Mouse (Mus musculus): Measurements from ENCODE around the gene Cables2. TPM values are rescaled to one million over a fixed set of nuclear protein-coding genes. Genes with fewer than 3 reads are reported as not detected.

Cables2 gene
- polyA plus RNA-seq, 1 experiment from 2014 or later: 14.7 TPM

GRCm38 (mm10) chr2:180248947-180249660 lies 24.2 kb downstream of the Cables2 start:
- no peaks in the 10 kb centered on the region for H3K36me3 ChIP-seq
- no peak overlapping the region for H3K9ac ChIP-seq
- no peaks in the 10 kb centered on the region for H3K4me1 ChIP-seq
- 67% methylated on average over 9 of the region's 9 CpGs for WGBS
- no peak overlapping the region for H3K27ac ChIP-seq
- no peaks in the 10 kb centered on the region for H3K9me3 ChIP-seq
- no peaks in the 10 kb centered on the region for H3K27me3 ChIP-seq
- H3K4me3 ChIP-seq: no peak overlapping the region
- no peak overlapping the region for H3K4me2 ChIP-seq (replicated peaks)
- no peak for ATAC-seq (ENCODE audit: low FRiP score, low read depth)

GRCm38 (mm10) chr2:180247916-180248315 lies 25.4 kb downstream of the Cables2 start:
- Histone ChIP-seq H3K9me3 (no peaks in the 10 kb centered on the region), H3K4me1 (no peaks in the 10 kb centered on the region), H3K27ac (no peak overlapping the region), H3K36me3 (no peaks in the 10 kb centered on the region), H3K9ac (no peak overlapping the region), H3K27me3 (no peaks in the 10 kb centered on the region), H3K4me3 (no peak overlapping the region), H3K4me2 (replicated peaks) (no peak overlapping the region)
- ATAC-seq (ENCODE audit: low FRiP score, low read depth): no peak
- WGBS: 88% methylated on average over 5 of the region's 5 CpGs

- Histone ChIP-seq H3K4me3 (no peak overlapping the region), H3K27me3 (no peaks in the 10 kb centered on the region), H3K4me1 (no peaks in the 10 kb centered on the region), H3K9me3 (no peaks in the 10 kb centered on the region), H3K36me3 (no peaks in the 10 kb centered on the region), H3K4me2 (replicated peaks) (no peak overlapping the region), H3K27ac (no peak overlapping the region), H3K9ac (no peak overlapping the region)
- no peak for ATAC-seq (ENCODE audit: low FRiP score, low read depth)
- WGBS: 86% methylated on average over 4 of the region's 4 CpGs
These were observed 30.2 kb downstream of the Cables2 start for GRCm38 (mm10) chr2:180243108-180243507.

GRCm38 (mm10) chr2:180238591-180238990 lies 34.7 kb downstream of the Cables2 start:
- Histone ChIP-seq H3K4me3 (no peak overlapping the region), H3K27ac (no peak overlapping the region), H3K27me3 (no peaks in the 10 kb centered on the region), H3K4me2 (replicated peaks) (no peak overlapping the region), H3K9me3 (no peaks in the 10 kb centered on the region), H3K4me1 (peaks cover 26% of the 10 kb centered on the region), H3K9ac (no peak overlapping the region), H3K36me3 (no peaks in the 10 kb centered on the region)
- WGBS: 79% methylated on average over 5 of the region's 5 CpGs
- no peak for ATAC-seq (ENCODE audit: low FRiP score, low read depth)

- Histone ChIP-seq H3K9me3 (no peaks in the 10 kb centered on the region), H3K36me3 (no peaks in the 10 kb centered on the region), H3K27ac (no peak overlapping the region), H3K4me1 (peaks cover 26% of the 10 kb centered on the region), H3K4me2 (replicated peaks) (no peak overlapping the region), H3K27me3 (no peaks in the 10 kb centered on the region), H3K4me3 (no peak overlapping the region), H3K9ac (no peak overlapping the region)
- WGBS: 95% methylated on average over 7 of the region's 7 CpGs
- ATAC-seq (ENCODE audit: low FRiP score, low read depth): no peak
These were observed 35.5 kb downstream of the Cables2 start for GRCm38 (mm10) chr2:180237601-180238345.

- 75% methylated on average over 3 of the region's 3 CpGs for WGBS
- H3K9me3 ChIP-seq: no peaks in the 10 kb centered on the region
- H3K9ac ChIP-seq: no peak overlapping the region
- no peak for ATAC-seq (ENCODE audit: low FRiP score, low read depth)
- peaks cover 26% of the 10 kb centered on the region for H3K4me1 ChIP-seq
- no peaks in the 10 kb centered on the region for H3K36me3 ChIP-seq
- no peak overlapping the region for H3K4me2 ChIP-seq (replicated peaks)
- no peak overlapping the region for H3K4me3 ChIP-seq
- H3K27me3 ChIP-seq: no peaks in the 10 kb centered on the region
- no peak overlapping the region for H3K27ac ChIP-seq
These were observed 36.4 kb downstream of the Cables2 start for GRCm38 (mm10) chr2:180236930-180237329.

GRCm38 (mm10) chr2:180236500-180236899 lies 36.8 kb downstream of the Cables2 start:
- H3K27me3 ChIP-seq: no peaks in the 10 kb centered on the region
- H3K9me3 ChIP-seq: no peaks in the 10 kb centered on the region
- peak; percentile 50; the same call in 1 of the 2 replicates for ATAC-seq (ENCODE audit: low FRiP score, low read depth)
- WGBS: 41% methylated on average over 3 of the region's 3 CpGs
- no peak overlapping the region for H3K9ac ChIP-seq
- peaks cover 26% of the 10 kb centered on the region for H3K4me1 ChIP-seq
- peak overlapping the region; percentile 77; the same call in 1 of the 2 replicates for H3K27ac ChIP-seq
- no peak overlapping the region for H3K4me3 ChIP-seq
- no peak overlapping the region for H3K4me2 ChIP-seq (replicated peaks)
- no peaks in the 10 kb centered on the region for H3K36me3 ChIP-seq

GRCm38 (mm10) chr2:180235788-180236187 lies 37.5 kb downstream of the Cables2 start:
- peak overlapping the region; percentile 77; the same call in 1 of the 2 replicates for H3K27ac ChIP-seq
- H3K9me3 ChIP-seq: no peaks in the 10 kb centered on the region
- WGBS: 74% methylated on average over 4 of the region's 4 CpGs
- H3K4me3 ChIP-seq: no peak overlapping the region
- ATAC-seq (ENCODE audit: low FRiP score, low read depth): no peak
- H3K4me1 ChIP-seq: peaks cover 26% of the 10 kb centered on the region
- H3K4me2 ChIP-seq (replicated peaks): no peak overlapping the region
- H3K9ac ChIP-seq: no peak overlapping the region
- H3K36me3 ChIP-seq: no peaks in the 10 kb centered on the region
- no peaks in the 10 kb centered on the region for H3K27me3 ChIP-seq

- Histone ChIP-seq H3K36me3 (no peaks in the 10 kb centered on the region), H3K27ac (peak overlapping the region; percentile 77), H3K4me1 (peaks cover 26% of the 10 kb centered on the region), H3K27me3 (no peaks in the 10 kb centered on the region), H3K9ac (no peak overlapping the region), H3K4me2 (replicated peaks) (peak overlapping the region; percentile 27), H3K9me3 (no peaks in the 10 kb centered on the region), H3K4me3 (no peak overlapping the region)
- 34% methylated on average over 6 of the region's 6 CpGs for WGBS
- peak; percentile 54 for ATAC-seq (ENCODE audit: low FRiP score, low read depth)
These were observed 38.3 kb downstream of the Cables2 start for GRCm38 (mm10) chr2:180234980-180235379.

- H3K36me3 ChIP-seq: no peaks in the 10 kb centered on the region
- peaks cover 26% of the 10 kb centered on the region for H3K4me1 ChIP-seq
- H3K27me3 ChIP-seq: no peaks in the 10 kb centered on the region
- ATAC-seq (ENCODE audit: low FRiP score, low read depth): no peak
- 91% methylated on average over 8 of the region's 8 CpGs for WGBS
- no peaks in the 10 kb centered on the region for H3K9me3 ChIP-seq
- peak overlapping the region; percentile 27 for H3K4me2 ChIP-seq (replicated peaks)
- peak overlapping the region; percentile 77 for H3K27ac ChIP-seq
- no peak overlapping the region for H3K4me3 ChIP-seq
- H3K9ac ChIP-seq: no peak overlapping the region
These were observed 38.9 kb downstream of the Cables2 start for GRCm38 (mm10) chr2:180234353-180234752.

GRCm38 (mm10) chr2:180233101-180233904 lies 40.0 kb downstream of the Cables2 start:
- H3K9me3 ChIP-seq: no peaks in the 10 kb centered on the region
- WGBS: 87% methylated on average over 7 of the region's 7 CpGs

GRCm38 (mm10) chr2:180230482-180230881 lies 42.8 kb downstream of the Cables2 start:
- peaks cover 45% of the 10 kb centered on the region for H3K4me1 ChIP-seq
- no peak overlapping the region for H3K9ac ChIP-seq
- no peak overlapping the region for H3K27ac ChIP-seq
- H3K36me3 ChIP-seq: no peaks in the 10 kb centered on the region
- 60% methylated on average over 4 of the region's 4 CpGs for WGBS
- H3K4me3 ChIP-seq: no peak overlapping the region
- no peak for ATAC-seq (ENCODE audit: low FRiP score, low read depth)
- peaks cover 21% of the 10 kb centered on the region for H3K27me3 ChIP-seq
- H3K4me2 ChIP-seq (replicated peaks): no peak overlapping the region
- no peaks in the 10 kb centered on the region for H3K9me3 ChIP-seq

More at GRCm38 (mm10) chr2:180233101-180233904, 40.0 kb downstream of the Cables2 start:
- ATAC-seq (ENCODE audit: low FRiP score, low read depth): no peak
- H3K4me3 ChIP-seq: no peak overlapping the region
- peaks cover 31% of the 10 kb centered on the region for H3K4me1 ChIP-seq
- no peaks in the 10 kb centered on the region for H3K36me3 ChIP-seq
- no peak overlapping the region for H3K27ac ChIP-seq
- 0 out of 2 replicates have a peak, but pooled peaks cover under 1% of the 10 kb centered on the region for H3K27me3 ChIP-seq
- H3K4me2 ChIP-seq (replicated peaks): no peak overlapping the region
- no peak overlapping the region for H3K9ac ChIP-seq

Data from limb, embryonic 13.5 days (tissue).